Mouse (Mus musculus) hindbrain, embryonic 14.5 days (tissue): Measurements from ENCODE around the gene Aqp11. TPM values are rescaled to one million over a fixed set of nuclear protein-coding genes. Genes with fewer than 3 reads are reported as not detected.

Experiments used
- ATAC-seq: fragments of 200-750 bp; cut with Nextera tagmentation; 2 replicates; pipeline ENCODE4 v1.8.0; 2017; ENCODE audit warnings: moderate number of reproducible peaks, mild to moderate bottlenecking, moderate TSS enrichment, moderate library complexity; ENCODE audit not compliant: low FRiP score
- DNase-seq: peaks from one replicate; pipeline ENCODE4 v3.0.0-alpha.2; 2015; ENCODE audit warnings: low spot score
- H3K27ac ChIP-seq: fragments of 300-500 bp; sonication (generic); 2 replicates; pipeline ENCODE4 v1.5.1; 2014; ENCODE audit warnings: mild to moderate bottlenecking, moderate library complexity
- H3K27me3 ChIP-seq: fragments of 300-500 bp; sonication (generic); 2 replicates; pipeline ENCODE4 v1.6.1; 2014; ENCODE audit warnings: mild to moderate bottlenecking, low read length, mixed read lengths; ENCODE audit not compliant: control insufficient read depth, insufficient read depth
- H3K36me3 ChIP-seq: fragments of 300-500 bp; sonication (generic); replicated peaks from 2 replicates; pipeline ENCODE4 v1.6.1; 2014; ENCODE audit not compliant: control insufficient read depth, insufficient read depth
- H3K4me1 ChIP-seq: fragments of 300-500 bp; sonication (generic); replicated peaks from 2 replicates; pipeline ENCODE4 v1.6.1; 2014; ENCODE audit warnings: antibody characterized with exemption, low read length, mixed read lengths; ENCODE audit not compliant: control insufficient read depth, insufficient read depth
- H3K4me2 ChIP-seq: fragments of 300-500 bp; sonication (generic); replicated peaks from 2 replicates; pipeline ENCODE4 v1.6.1; 2014; ENCODE audit warnings: mild to moderate bottlenecking, moderate library complexity
- H3K4me3 ChIP-seq: fragments of 300-500 bp; sonication (generic); replicated peaks from 2 replicates; pipeline ENCODE4 v1.5.1; 2014; ENCODE audit warnings: mild to moderate bottlenecking, low read length
- H3K9ac ChIP-seq: fragments of 300-500 bp; sonication (generic); 2 replicates; pipeline ENCODE4 v1.6.1; 2014
- H3K9me3 ChIP-seq: fragments of 300-500 bp; sonication (generic); 2 replicates; pipeline ENCODE4 v1.6.1; 2016; ENCODE audit warnings: low read length; ENCODE audit not compliant: control insufficient read depth
- WGBS: fragments of 180-500 bp; shearing (Covaris S2); extraction: QIAGEN DNeasy Blood & Tissue Kit; methylation state at CpG from one replicate; pipeline ENCODE4 v1.1.7; 2014; 5-methylcytosine and 5-hydroxymethylcytosine counted together
- polyA plus RNA-seq: library from polyadenylated mRNA; unstranded; fragments of >200 nt; fragmentation: Nextera tagmentation; extraction: Ambion mirVana; gene quantifications from 2 replicates; pipeline ENCODE4 v1.2.1, GENCODE M21; 2014

Gene Aqp11
- polyA plus RNA-seq, 1 experiment from 2014 or later, result 21.6 TPM

- H3K4me3 ChIP-seq, result no peak overlapping the region
- no peaks in the 10 kb centered on the region for H3K4me1 ChIP-seq
- H3K9me3 ChIP-seq, result no peaks in the 10 kb centered on the region
- no peaks in the 10 kb centered on the region for H3K36me3 ChIP-seq
- no peak overlapping the region for H3K27ac ChIP-seq
- 76% methylated on average over 4 of the region's 4 CpGs for WGBS
- no peak overlapping the region for H3K9ac ChIP-seq
- DNase-seq, result no peak
- no peak overlapping the region for H3K4me2 ChIP-seq
- ATAC-seq, result no peak
- H3K27me3 ChIP-seq, result no peaks in the 10 kb centered on the region
Measured at GRCm38 (mm10) chr7:97769020-97769419, 30.9 kb upstream of the Aqp11 start.

DNA sequence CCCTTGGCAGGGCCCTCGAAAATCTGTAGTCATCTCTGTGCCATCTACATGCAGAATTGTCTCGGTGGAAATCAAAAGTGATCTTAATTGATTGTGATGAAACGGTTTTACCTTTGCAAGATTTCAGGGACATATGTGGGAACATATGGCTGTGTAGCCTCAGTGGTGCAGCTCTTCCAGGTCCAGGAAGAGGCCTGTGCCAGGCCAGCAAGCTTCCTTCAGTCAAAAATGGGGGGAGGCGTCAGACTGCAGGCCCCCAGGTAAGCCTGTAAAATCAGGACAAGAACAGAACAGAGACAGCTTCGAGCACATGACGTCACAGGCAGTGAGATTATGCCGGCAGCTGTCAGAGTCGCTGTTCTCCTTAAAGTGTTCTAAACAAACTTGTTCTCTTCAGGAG is 29.8 kb upstream of the Aqp11 start:
- no peaks in the 10 kb centered on the region for H3K9me3 ChIP-seq
- no peaks in the 10 kb centered on the region for H3K27me3 ChIP-seq
- H3K9ac ChIP-seq, result no peak overlapping the region
- no peak overlapping the region for H3K4me2 ChIP-seq
- H3K4me1 ChIP-seq, result no peaks in the 10 kb centered on the region
- H3K27ac ChIP-seq, result no peak overlapping the region
- no peaks in the 10 kb centered on the region for H3K36me3 ChIP-seq
- 82% methylated on average over 8 of the region's 8 CpGs for WGBS
- no peak overlapping the region for H3K4me3 ChIP-seq
- DNase-seq (no peak), ATAC-seq (no peak)

DNA sequence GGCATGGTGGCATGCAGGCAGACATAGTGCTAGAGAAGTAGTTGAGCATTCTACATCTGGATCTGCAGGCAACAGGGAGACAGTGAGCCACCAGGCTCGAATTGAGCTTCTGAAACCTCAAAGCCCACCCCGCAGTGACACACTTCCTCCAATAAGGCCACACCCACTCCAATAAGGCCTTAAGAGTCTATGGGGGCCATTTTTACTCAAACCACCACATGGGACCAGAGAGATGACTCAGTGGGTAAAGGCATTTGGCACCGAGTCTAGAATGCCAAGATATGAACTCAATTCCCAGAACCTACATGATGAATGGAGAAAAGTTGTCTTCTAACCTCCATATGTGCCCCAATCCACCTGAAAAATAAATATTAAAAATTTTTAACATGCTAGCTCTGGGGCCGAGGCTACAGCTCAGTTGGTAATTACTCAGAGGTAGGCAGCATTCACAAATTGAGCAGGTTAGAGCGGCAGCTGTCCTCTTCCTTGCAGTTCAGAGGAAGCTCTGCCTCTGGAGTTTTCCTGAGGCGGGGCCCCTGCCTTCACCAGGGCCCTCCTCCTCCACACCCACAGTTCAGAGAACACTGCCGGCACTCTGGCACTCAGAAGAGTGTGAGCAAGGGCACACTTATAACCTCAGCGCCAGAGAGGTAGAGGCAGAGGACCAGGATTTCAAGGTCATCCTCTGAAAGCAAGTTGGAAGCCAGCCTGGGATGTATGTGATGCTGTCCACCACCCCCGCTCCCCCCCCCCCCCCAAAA is 28.5 kb upstream of the Aqp11 start:
- Histone ChIP-seq H3K27ac (no peak overlapping the region), H3K4me3 (no peak overlapping the region), H3K9me3 (no peaks in the 10 kb centered on the region), H3K4me1 (no peaks in the 10 kb centered on the region), H3K4me2 (no peak overlapping the region), H3K36me3 (no peaks in the 10 kb centered on the region), H3K9ac (no peak overlapping the region), H3K27me3 (no peaks in the 10 kb centered on the region)
- WGBS, result 79% methylated on average over 9 of the region's 9 CpGs
- DNase-seq, result no peak
- no peak for ATAC-seq

DNA sequence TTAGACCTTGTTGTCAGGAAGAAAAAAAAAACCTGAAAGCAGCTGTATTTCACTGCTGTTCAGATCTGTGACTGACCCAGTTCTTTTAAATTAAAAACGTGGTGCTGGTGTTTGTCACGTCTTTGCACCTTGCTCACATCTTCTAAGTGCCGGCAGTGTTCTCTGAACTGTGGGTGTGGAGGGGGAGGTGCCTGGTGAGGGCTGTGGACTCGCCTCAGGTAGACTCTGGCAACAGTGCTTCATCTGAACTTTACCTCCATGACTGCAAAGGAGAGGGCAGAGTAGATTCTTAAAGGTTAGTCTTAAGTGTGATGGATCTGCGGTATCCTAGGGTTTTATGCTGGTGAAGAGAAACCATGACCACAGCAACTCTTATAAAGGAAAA is 27.9 kb upstream of the Aqp11 start:
- H3K36me3 ChIP-seq, result no peaks in the 10 kb centered on the region
- H3K9me3 ChIP-seq, result no peaks in the 10 kb centered on the region
- H3K4me1 ChIP-seq, result no peaks in the 10 kb centered on the region
- no peak overlapping the region for H3K4me2 ChIP-seq
- WGBS, result 81% methylated on average over 5 of the region's 5 CpGs
- H3K27ac ChIP-seq, result no peak overlapping the region
- no peak for DNase-seq
- no peak overlapping the region for H3K4me3 ChIP-seq
- H3K27me3 ChIP-seq, result no peaks in the 10 kb centered on the region
- H3K9ac ChIP-seq, result no peak overlapping the region
- no peak for ATAC-seq

DNA sequence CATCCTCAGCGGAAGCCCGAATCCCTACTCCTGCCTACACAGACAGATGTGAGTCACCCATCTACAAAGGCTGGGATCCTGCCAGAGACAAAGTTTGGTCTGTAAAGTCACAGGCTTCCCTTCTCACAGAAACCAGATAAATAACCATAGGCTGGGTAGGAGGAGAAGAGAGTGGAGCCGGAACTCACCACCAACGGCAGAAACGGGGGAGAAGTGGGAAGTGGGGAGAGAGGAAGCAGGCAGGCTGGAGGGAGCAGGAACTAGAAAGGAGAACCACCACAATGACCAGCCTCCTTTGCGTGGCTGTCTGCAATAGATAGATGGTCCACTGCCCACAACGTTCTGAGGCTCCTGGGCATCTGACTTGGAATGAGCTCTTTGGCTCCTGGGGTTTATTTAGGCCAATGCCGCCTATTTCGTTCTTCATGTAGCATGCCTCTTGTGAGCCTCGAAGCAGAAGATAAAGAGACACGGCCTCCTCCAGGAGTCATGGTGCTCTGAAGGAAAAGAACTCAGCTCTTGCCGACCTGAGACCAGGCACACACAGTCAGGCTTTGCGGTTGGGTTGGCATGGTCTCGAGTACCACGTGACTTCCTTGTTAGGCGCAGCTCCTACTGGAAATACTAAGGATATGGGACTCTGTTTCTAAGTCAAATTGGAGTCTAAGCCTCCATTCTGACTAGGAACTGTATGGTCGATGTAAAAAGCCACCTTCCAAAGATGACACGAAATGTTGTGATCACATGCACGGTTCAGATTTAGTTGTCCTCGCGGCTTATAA is 27.3 kb upstream of the Aqp11 start:
- H3K9me3 ChIP-seq, result no peaks in the 10 kb centered on the region
- H3K4me2 ChIP-seq, result no peak overlapping the region

GRCm38 (mm10) chr7:97764591-97764990 is 26.5 kb upstream of the Aqp11 start:
- no peak for ATAC-seq
- H3K36me3 ChIP-seq, result no peaks in the 10 kb centered on the region
- H3K4me1 ChIP-seq, result no peaks in the 10 kb centered on the region
- no peak overlapping the region for H3K9ac ChIP-seq
- H3K27me3 ChIP-seq, result no peaks in the 10 kb centered on the region
- no peak for DNase-seq
- no peaks in the 10 kb centered on the region for H3K9me3 ChIP-seq
- no peak overlapping the region for H3K27ac ChIP-seq
- H3K4me2 ChIP-seq, result no peak overlapping the region
- no peak overlapping the region for H3K4me3 ChIP-seq
- 86% methylated on average over 11 of the region's 11 CpGs for whole genome bisulfite sequencing

More for the DNA sequence above, 27.3 kb upstream of the Aqp11 start:
- Histone ChIP-seq H3K27ac (no peak overlapping the region), H3K27me3 (no peaks in the 10 kb centered on the region), H3K4me3 (no peak overlapping the region), H3K4me1 (no peaks in the 10 kb centered on the region), H3K9ac (no peak overlapping the region), H3K36me3 (no peaks in the 10 kb centered on the region)
- no peak for DNase-seq
- no peak for ATAC-seq
- WGBS, result 93% methylated on average over 21 of the region's 21 CpGs

DNA sequence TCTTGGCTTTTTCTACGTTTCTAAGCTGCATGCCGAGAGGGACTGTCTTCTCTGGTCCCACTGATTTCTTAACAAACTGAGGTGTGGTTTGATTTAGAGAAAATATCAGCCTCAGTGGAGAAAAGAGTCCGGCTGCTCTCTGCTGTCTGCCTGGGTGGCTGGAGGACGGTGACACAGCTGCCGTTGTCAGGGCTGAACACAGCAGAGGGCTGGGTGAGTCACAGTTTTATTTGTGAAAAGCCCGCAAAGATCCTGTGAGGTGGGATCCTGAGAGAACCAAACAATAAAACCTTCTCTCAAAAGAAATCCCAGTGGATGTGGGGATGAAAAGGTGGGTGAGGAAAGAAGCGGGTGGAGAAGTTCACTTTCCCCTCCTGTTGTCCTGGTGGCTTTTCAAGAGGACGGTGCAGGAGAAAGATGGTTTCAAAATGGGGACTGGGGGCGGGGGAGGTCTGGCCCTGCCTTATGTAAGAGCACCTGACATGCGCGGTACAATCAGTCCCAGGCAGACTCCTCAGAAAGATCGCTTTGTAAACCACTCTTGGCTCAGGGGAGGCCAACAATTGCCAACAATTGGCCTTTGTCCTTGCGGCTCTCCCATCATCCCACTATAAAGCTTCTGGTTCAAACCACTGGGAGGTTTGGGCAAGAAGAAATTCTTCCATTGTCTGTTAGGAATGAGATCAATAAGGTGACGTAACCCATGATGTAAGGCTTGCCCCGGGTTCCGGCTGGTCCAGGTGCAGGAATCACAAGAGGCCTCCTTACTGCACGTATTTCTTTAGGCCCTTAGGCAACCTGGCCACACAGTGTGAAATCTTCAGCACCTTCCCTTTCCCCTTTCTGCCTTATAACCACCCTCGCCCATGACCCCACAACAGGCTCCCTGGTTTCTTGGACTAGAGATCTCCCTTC is 19.1 kb upstream of the Aqp11 start:
- WGBS, result 27% methylated on average over 18 of the region's 18 CpGs
- peak; percentile 61 for DNase-seq

DNA sequence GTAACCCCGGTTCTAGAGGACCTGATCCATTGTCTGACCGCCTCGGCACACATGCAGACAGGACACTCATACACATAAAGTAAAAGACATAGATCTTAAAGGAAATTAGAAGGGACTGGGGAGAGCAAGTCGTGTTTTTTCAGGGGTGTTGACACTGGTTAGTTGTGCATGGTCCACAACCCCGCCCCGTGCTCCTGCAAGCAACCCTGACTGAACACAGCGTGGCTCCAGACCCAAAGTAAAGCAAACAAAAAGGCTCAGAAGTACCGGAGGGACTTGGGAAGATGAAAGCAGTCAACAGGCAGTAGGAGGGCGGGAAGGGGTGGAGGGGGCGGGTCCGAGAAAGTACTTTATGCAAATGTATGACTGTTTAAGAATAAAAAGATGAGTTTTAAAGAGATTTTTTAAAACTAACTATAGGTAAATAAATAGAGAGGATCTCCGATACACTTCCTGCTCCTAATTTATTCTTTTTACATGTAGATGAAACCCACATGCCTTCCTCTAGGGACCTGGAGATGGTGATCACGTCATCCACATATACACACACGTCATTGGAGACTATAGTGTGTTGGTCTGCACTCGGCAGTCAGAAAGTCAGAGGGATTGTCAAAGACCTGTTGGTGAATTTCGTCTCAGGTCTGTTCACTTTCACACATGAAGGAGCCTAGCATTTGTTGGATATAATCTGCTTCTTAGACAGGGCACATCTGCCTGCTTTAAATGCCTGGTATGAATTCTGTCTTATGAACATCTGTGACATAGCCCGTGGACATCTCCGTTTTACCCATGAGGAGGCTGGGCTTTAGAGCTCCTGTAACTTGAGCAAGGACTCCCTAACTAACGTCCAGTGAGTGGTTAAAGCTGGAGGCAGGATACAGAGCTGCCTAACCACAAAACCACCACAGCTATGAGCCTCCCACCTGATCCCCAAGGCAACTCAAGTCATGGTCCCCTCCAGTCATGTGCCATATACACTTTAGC is 11.4 kb upstream of the Aqp11 start:
- no peak overlapping the region for H3K4me3 ChIP-seq
- no peak overlapping the region for H3K27ac ChIP-seq
- H3K9ac ChIP-seq, result no peak overlapping the region
- H3K36me3 ChIP-seq, result no peaks in the 10 kb centered on the region
- 24% methylated on average over 19 of the region's 19 CpGs for WGBS
- no peaks in the 10 kb centered on the region for H3K27me3 ChIP-seq
- H3K4me2 ChIP-seq, result peak overlapping the region; percentile 25; the same call in 1 of the 2 replicates
- no peaks in the 10 kb centered on the region for H3K9me3 ChIP-seq
- H3K4me1 ChIP-seq, result no peaks in the 10 kb centered on the region
- ATAC-seq (no peak), DNase-seq (no peak)

More for the DNA sequence above, 19.1 kb upstream of the Aqp11 start:
- Histone ChIP-seq H3K27me3 (no peaks in the 10 kb centered on the region), H3K9me3 (no peaks in the 10 kb centered on the region), H3K27ac (peak overlapping the region; percentile 69), H3K9ac (peak overlapping the region; percentile 54), H3K4me2 (peak overlapping the region; percentile 43), H3K4me3 (no peak overlapping the region), H3K36me3 (no peaks in the 10 kb centered on the region), H3K4me1 (peaks cover 11% of the 10 kb centered on the region; the same call in 1 of the 2 replicates)
- peak; percentile 91 for ATAC-seq
